Mouse (Mus musculus): Measurements from ENCODE around the gene Phf20.
A peak's percentile ranks its signal among the peaks of the same experiment; 100 is the strongest.
"Not testable (repeated sequence)": the region's sequence is repeated elsewhere in the genome, so short reads cannot be mapped to it uniquely, and the experiment has no call there.

Phf20 gene

DNA sequence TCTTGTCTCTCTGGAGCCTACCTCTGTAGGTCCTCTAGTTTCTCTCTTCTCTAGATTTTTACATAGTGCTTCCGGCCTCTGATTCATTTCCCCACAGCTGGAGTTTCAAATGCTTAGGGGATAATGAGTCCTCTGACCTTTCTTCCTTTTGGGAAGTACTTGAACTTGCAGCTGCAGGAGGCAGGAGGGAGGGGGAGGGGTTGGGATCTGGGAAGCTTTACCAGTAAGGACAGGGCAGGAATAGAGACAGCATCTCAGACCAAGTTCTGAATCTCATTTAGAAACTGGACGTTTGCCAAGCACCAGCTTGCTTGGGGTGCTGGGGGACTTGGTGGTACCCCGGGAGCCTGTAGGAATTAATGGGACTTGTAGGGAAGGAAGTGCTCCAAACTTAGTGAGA, 3.7 kb downstream of the Phf20 start:
- peak; percentile 44 for DNase-seq (ENCODE audit: low read depth, low spot score)

DNA sequence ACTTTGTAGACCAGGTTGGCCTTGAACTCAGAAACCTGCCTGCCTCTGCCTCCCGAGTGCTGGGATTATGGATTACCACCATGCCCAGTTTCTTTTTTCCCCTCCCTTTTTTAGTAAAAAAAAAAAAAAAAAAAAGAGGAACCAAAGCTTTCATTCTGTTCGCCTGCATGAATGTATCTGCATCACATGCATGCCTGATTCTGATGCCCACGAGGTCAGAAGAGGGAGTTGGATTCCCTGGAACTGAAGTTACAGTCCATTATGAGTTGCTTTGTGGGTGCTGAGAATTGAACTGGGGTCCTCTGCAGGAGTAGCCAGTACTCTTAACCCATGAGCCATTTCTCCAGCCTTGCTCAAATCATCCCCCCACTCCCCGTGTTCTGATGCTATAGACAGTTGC, 5.2 kb downstream of the Phf20 start:
- DNase-seq (ENCODE audit: low read depth, low spot score) = no peak

DNA sequence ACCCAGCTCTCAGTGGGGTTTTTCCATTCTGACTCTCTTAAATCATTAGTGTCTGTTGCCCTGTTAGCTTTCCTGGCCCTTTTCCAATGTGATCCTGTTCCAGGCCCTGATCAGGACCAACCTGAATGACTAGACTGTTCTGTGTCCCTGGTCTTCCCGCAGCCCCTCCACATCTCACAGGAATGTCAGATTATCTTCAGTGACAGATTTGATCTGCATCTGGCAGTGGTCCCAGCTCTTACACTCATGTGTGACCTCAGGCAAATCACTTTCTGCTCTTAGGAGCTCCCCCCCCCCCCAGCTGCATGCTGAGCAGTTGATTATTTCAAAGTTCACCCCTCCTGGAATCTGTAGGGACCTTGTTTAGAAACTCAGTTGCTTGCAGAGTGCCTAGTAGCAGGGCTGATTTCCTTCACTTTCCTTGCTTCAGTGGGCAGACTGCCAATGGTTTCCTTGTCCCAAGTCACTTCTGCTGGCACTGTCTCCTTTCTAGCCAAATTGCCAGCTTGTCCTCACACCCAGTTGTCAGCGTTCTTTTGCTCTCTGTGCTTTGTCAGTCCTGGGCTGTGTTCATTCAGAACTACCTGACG, 6.7 kb downstream of the Phf20 start:
- DNase-seq (ENCODE audit: low read depth, low spot score) = peak; percentile 83

DNA sequence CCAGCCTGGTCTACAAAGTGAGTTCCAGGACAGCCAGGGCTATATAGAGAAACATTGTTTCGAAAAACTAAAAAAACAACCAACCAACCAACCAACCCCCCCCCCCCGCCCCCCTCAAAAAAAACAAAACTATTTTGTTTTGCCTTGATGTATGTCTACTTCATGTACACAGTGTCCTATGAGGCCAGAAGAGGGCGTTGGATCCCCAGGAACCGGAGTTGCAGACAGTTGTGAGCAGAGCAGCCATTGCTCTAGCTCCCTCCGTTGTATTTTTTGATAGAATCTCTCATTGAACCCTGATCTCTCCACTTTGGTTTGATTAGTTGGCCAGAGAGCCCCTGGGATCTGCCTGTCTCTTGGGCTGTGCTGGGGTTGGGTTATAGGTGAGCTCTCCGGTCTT, 7.7 kb downstream of the Phf20 start:
- no peak for DNase-seq (ENCODE audit: low read depth, low spot score)

DNA sequence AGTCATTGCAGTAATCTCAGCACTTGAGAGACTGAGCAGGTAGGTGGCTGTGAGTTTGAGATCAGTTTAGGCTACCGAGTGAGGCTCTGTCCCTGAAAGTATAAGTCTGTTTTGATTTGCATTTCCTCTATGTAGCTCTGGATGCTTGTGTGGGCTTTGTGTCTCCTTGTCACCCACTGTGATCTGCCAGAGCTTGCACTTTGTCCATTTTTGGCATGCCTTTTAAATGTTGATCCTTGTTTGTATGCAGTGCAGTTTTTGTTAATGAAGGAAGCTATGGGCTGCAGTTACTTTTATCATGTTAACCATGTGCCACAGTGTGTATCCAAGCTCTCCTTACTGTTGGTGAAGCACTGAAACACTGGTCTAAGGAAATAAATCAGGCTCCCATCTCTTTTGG, 21.5 kb downstream of the Phf20 start:
- no peak for DNase-seq (ENCODE audit: low read depth, low spot score)

DNA sequence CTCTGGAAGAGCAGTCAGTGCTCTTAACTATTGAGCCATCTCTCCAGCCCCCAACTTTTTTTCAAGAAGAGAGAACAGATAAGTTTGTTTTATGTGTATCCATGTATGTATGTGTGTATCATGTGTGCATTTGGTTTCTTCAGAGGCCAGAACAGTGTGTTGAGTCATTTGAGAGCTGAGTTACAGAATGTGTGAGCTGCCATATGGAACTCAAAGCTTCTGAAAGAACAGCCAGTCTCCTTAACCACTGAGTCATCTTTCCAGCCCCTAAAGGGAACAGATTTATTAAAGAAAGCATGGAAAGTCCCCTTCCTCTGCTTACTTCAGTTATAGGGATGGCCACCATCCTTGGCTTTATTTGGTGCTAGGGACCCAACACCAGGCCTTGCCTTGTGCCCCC, 25.8 kb downstream of the Phf20 start:
- no peak for DNase-seq (ENCODE audit: low read depth, low spot score)

DNA sequence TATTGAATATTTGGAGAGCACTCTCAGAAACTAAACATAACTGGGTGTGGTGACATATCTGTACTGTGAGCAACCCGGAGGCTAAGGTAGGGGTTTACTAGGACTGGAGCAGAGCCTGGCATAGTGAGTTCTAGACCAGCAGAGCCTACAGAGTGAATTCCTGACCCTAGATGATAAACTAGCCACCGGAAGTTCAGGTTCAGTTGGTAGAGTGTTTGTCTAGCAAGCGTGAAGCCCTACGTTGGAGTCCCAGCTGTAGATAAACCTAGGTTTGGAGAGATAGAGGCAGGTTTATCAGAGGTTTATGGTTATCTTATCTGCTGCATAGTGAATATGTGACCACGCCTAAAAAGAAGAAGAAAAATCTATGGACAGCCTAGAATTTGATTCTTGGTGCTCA, 27.8 kb downstream of the Phf20 start:
- no peak for DNase-seq (ENCODE audit: low read depth, low spot score)

DNA sequence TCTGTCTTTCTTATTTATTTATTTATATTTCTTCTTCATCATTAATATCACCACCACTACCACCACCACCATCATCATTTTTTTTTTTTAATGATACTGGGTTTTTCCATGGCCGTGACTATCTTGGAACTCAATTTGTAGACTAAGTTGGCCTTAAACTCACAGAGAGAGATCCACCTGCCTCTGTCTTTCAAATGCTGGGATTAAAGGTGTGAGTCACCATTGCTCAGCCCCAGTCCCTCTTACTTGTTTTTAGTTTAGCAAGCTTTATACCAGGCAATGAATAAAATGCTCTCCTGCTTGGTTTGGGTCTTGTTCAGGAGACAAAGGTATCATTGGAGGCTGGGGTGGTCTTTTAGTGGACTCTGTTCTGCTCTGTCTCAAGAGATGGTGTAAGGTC, 31.4 kb downstream of the Phf20 start:
- DNase-seq (ENCODE audit: low read depth, low spot score) = no peak

DNA sequence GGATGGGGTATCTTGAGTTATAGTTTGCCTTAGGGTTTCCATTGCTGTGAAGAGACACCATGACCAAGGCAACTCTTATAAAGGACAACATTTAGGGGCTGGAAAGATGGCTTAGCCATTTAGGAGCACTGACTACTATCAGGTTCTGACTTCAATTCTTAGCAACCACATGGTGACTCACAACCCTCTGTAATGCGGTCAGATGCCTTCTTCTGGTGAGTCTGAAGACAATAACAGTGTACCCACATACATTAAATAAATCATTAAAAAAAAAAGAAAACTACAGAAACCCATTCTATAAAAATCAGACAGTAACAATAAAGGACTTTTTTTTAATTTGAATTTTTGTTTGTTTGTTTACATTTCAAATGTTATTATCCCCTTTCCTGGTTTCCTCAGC, 32.9 kb downstream of the Phf20 start:
- no peak for DNase-seq (ENCODE audit: low read depth, low spot score)

DNA sequence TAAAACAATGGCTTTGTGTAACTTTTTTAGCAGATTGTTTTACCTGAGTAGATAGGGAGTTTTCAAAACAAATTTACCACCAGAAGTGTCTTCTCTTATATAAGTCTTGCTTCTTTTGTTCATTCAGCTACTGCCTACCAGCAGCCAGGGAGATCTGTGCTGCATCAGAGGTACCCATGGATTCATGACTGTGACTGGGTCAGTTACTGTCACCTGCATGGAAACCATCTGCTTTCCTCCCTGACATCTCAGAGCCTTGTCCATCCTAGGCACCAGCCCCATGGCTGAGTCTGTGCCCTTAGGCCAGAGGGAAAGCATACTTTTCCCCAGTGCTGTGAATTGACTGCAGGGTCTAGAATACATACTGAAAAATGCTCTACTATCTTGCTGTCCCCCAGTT, 35.1 kb downstream of the Phf20 start:
- no peak for DNase-seq (ENCODE audit: low read depth, low spot score)

DNA sequence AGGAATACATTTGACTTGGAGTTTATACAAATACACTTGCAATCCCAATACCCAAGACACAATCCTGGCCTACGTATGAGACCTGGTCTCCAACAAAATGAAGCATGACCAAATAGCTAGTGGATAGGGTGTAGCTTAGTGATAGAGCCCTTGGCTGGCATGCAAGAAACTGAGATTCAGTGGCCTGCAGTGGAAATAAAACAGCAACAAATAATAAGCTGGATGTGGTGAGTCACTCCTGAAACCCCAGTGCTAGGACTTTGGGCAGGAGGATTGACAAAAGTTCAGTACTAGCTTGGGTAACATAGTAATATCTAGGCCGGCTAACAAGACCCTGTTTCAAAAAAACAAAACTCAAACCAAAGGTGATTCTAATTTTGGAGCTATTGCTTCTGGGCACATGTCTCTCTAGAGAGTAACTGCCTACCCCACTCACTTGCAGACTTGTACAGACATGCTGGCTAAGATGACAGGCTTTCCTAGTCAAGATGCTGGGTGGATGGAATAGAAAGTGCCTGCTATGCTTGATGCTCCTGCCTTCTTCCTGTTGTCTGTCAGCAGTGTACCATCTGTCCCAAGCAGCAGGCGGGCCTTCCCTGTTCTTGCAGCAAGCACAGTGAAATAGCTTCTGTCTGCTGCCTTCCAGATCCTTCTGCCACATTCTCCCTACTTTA, 37.1 kb downstream of the Phf20 start:
- peak; percentile 27 for DNase-seq (ENCODE audit: low read depth, low spot score)

DNA sequence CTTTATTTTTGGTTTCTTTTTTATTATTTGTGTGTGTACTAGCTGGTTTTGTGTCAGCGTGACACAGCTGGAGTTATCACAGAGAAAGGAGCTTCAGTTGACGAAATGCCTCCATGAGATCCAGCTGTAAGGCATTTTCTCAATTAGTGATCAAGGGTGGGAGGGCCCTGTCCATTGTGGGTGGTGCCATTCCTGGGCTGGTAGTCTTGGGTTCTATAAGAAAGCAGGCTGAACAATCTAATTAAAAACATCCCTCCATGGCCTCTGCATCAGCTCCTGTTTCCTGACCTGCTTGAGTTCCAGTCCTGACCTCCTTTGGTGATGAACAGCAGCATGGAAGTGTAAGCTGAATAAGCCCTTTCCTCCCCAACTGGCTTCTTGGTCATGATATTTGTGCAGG, 37.8 kb downstream of the Phf20 start:
- not testable (repeated sequence) for DNase-seq (ENCODE audit: low read depth, low spot score)

DNA sequence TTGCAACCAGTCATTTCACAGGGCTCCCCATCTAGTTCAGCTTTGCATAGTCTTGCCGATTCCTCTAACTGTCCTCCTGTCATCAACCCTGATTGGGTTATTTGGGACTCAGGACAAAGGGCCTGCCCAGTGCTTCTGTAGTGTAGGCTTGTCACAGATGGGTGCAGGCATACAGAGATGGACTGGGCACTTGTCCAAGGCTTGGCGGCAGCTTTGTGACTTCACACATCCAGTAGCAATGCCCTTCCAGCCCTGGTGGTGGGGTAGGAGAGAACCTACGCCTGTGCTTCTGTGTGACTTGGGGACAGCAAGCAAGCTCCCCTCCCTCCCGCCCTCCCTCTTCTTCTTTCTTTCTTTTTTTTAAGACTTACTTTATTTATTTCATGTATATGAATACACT, 39.6 kb downstream of the Phf20 start:
- DNase-seq (ENCODE audit: low read depth, low spot score) = no peak

DNA sequence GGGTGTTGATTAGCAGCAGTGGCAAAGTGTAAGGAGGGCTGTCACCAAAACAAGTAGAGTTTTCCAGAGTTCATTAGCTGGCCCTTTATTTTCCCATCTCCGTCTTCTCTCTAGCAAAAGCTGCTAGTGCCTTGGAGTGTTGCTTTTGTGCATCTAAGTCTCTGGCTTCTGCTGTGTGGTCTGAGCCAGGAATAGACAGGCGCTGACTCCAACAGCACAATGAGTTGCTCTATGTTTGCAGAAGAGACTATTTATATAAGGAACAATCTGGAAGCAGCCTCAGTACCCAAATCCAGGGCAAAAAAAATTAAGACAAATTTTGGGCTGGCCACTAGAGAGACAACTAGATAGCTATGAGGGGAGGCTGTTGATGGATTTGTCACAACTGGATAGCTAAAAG, 45.4 kb downstream of the Phf20 start:
- no peak for DNase-seq (ENCODE audit: low read depth, low spot score)

DNA sequence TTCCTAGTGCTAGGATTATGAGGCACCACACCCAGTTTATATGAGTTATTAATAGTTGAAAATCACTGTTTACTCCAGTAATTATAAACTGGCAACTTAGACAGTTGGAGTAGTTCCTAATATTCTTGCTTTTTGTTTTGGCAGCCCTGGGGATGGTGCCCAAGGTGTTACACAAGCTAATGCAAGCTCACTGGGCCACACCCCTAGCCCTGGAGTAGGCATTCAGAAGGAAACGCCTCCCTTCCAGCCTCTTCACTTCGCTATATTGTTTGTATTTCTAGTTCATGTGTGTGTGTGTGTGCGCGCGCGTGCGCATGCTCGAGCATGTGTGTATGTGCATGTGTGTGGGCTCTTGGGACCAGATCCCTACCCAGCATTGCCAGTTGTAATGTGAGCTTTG, 46.7 kb downstream of the Phf20 start:
- DNase-seq (ENCODE audit: low read depth, low spot score) = no peak

DNA sequence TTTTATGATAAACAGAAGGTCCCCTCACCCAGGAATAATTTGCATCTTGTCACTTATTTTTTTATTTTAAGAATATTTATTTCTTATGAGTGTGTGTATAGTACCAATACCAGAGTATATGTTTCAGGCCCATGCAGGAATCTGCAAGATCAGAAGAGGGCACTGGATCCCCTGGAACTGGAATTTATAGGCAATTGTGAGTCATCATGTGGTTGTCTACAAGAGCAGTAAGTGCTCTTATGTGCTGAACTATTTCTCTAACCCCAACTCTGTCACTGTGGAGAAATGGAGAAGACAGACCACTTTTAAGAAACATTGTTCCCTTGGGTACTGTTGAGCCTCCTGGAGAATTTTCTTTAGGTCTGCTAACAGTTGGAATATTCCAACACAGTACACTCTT, 51.3 kb downstream of the Phf20 start:
- no peak for DNase-seq (ENCODE audit: low read depth, low spot score)

DNA sequence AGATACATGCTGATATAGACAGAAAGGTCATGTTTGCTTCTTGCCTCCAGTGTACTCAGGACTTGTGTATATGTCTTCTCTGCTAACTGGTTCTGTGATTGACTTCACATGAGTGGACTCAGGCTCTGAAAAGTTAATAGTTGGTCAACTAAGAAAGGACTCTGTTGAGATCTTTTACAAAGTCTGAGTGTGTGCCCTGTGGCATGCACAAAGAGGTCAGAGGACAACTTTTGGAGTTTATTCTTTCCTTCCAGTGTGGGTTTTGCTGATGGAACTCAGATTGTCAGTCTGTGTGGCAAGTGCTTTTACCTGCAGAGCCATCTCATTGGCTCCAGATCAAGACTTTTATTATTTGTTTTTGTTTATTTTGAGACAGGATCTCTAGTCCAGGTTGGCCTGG, 54.5 kb downstream of the Phf20 start:
- DNase-seq (ENCODE audit: low read depth, low spot score) = no peak

DNA sequence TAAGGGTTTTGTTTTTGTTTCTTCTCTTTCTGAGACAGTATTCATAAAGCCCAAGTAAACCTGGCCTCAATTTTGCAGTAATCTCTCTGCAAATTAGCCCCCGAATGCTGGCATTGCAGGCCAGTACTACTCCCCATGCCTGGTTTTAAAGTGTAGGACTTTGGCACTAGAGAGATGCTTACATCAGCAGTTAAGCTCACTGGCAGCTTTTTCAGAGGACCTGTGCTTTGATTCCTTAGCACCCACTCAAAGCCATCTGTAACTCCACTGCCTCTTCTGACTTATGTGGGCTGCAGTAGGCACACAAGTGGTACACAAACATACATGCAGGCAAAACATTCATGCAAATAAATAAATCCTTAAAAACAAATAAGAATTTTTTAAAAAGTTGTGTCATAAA, 55.0 kb downstream of the Phf20 start:
- DNase-seq (ENCODE audit: low read depth, low spot score) = no peak

DNA sequence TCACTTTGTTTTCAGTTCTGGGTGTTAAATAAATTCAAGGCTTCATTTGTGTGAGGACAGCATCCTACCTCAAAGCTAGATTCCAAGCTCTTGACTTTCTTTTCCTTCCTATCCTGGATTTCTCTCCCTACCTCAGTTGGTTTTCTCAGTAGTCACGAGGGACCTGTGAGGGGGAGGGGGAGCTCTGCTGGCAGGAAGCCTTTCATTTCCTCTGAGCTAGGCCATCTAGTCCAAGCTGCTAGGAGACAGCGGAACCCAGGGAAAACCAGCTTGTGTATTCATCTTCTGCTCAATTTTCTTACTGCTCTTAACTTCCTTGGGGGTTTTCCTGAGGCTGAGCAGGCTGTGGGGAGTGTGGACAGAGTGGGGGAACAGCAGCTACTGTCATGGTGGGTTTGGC, 60.8 kb downstream of the Phf20 start:
- no peak for DNase-seq (ENCODE audit: low read depth, low spot score)

DNA sequence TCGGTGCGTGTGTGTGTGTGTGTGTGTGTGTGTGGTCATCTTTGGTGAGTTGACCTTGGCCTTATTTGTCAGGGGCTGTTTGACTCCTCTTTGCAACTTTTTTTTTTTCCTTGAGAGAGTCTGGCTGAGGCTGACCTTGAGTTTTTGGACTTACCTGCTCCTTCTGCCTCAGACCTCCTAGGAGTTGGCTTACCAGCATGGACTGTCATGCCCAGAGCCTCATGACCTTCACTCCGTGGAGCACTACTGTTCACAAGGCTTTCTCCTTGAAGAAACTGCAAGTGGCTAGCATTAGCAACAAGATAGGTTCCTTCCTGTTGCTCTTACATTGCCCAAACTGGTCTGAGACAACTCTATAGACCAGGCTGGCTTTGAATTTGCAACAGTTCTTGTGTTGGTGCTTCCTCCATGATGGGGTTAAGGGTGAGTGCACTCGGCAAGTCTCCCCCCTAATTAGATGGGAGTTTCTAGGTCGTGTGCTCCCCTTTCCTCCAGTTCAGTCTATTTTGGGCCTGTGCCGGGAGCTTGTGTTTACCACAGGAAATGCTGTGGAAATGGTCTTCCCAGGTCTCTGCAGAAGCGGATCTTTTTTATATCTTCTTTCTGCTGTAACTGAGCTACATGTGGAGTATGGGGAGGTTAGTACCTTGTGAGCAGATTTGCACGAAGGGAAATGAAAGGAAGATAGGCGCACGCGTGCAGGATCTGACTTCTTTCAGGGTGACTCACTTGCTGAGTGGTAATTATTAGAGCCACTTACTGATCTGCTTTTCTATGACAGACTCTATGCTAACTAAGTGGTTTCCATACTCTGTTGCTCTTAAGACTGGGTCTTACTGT, 61.9 kb downstream of the Phf20 start:
- DNase-seq (ENCODE audit: low read depth, low spot score) = no peak

DNA sequence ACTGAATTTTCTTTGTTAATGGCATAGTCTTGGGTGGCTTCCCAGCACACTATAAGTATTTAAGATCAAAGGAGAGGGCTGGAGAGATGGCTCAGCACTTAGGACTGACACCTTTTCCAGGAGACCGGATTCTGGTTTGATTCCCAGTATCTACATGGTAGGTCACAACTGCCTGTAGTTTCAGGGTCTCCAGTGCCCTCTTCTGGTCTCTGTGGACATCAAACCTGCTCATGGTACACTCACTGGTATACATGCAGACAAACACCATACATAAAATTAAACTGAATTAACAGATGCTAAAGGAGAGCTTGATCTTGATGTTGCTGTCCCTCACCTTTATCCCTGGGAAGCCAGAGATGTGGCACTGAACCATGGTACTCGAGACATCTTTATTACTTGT, 64.7 kb downstream of the Phf20 start:
- no peak for DNase-seq (ENCODE audit: low read depth, low spot score)

DNA sequence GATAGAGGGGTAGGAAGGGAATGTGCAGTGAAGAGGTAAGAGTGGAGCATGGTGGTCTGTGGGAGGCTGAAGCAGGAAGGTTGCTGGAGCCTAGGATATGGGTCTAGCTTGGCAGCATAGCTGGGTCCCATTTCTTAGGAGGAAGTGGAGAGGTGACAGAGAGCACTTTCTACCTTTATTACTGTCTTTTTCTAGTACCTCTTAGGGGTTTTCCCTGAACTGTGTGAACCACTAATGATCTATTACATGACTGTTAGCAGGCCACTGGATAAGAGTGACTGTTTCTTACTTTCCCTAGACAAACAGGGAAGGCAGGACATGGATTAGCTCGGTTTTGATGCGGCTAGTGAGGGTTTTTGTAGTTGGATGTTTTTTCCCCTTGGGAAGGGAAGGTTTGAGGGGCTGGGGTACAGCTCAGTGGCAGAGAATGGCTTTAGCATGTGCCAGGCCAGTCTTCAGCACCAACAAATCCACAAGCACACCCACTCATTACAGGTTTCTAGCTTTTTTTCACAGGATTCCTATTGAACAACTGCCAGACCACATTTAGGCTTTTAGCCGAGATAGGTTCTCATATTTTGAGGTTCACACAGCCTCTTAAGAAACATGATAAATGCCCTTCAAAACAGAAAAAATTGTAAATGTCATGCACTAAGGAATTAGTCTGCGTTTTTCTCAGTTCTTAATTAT, 67.1 kb downstream of the Phf20 start:
- no peak for DNase-seq (ENCODE audit: low read depth, low spot score)
